Mouse (Mus musculus): Measurements from ENCODE around the gene Dram1. TPM values are rescaled to one million over a fixed set of nuclear protein-coding genes. Genes with fewer than 3 reads are reported as not detected.
A peak's percentile ranks its signal among the peaks of the same experiment; 100 is the strongest.

The Dram1 gene
- 1 to 10 TPM; 1.5 to 1.6 TPM for total RNA-seq (2021)
- long read RNA-seq, experiment 1, result 0 reads
- long read RNA-seq, experiment 2, partial matches to known transcripts, result 1 of 1 reads
- long read RNA-seq, experiment 2, other reads (novel, unspliced or antisense), result 0 of 1 reads

- peak; percentile 83 to 89 for DNase-seq (ENCODE audit: low spot score in 2 of 2)
These were observed at the start of gene Dram1, which contains the start of gene Gnptab for GRCm38 (mm10) chr10:88379013-88379885. TSS of gene Dram1 (minus strand) at chr10:88379080. TSS of gene Gnptab (plus strand) at chr10:88379132.

- no peak for DNase-seq (ENCODE audit: low spot score in 2 of 2)
These were observed 49.1 kb upstream of the Dram1 start for GRCm38 (mm10) chr10:88427998-88428397.

- DNase-seq (ENCODE audit: low spot score in 2 of 2), result no peak
These were observed 48.0 kb upstream of the Dram1 start for GRCm38 (mm10) chr10:88426896-88427295.

- DNase-seq (ENCODE audit: low spot score in 2 of 2), result peak; percentile 32 to 73
These were observed 47.4 kb upstream of the Dram1 start for GRCm38 (mm10) chr10:88426158-88426816.

- DNase-seq (ENCODE audit: low spot score in 2 of 2), result no peak
These were observed 42.0 kb upstream of the Dram1 start for GRCm38 (mm10) chr10:88420655-88421435.

GRCm38 (mm10) chr10:88420141-88420541 is 41.3 kb upstream of the Dram1 start:
- DNase-seq (ENCODE audit: low spot score in 2 of 2), result no peak

GRCm38 (mm10) chr10:88417686-88418085 is 38.8 kb upstream of the Dram1 start:
- DNase-seq (ENCODE audit: low spot score in 2 of 2), result no peak

GRCm38 (mm10) chr10:88412290-88412995 is 33.6 kb upstream of the Dram1 start:
- DNase-seq (ENCODE audit: low spot score in 2 of 2), result no peak

- no peak for DNase-seq (ENCODE audit: low spot score in 2 of 2)
These were observed 30.9 kb upstream of the Dram1 start for GRCm38 (mm10) chr10:88409751-88410150.

- DNase-seq (ENCODE audit: low spot score in 2 of 2), result no peak
These were observed 29.2 kb upstream of the Dram1 start for GRCm38 (mm10) chr10:88407875-88408631.

- DNase-seq (ENCODE audit: low spot score in 2 of 2), result no peak
These were observed 26.9 kb upstream of the Dram1 start for GRCm38 (mm10) chr10:88405812-88406211.

GRCm38 (mm10) chr10:88404220-88404619 is 25.3 kb upstream of the Dram1 start:
- no peak for DNase-seq (ENCODE audit: low spot score in 2 of 2)

GRCm38 (mm10) chr10:88403021-88403420 is 24.1 kb upstream of the Dram1 start:
- no peak for DNase-seq (ENCODE audit: low spot score in 2 of 2)

GRCm38 (mm10) chr10:88399271-88399670 is 20.4 kb upstream of the Dram1 start:
- no peak for DNase-seq (ENCODE audit: low spot score in 2 of 2)

- DNase-seq (ENCODE audit: low spot score in 2 of 2), result no peak
These were observed 19.9 kb upstream of the Dram1 start for GRCm38 (mm10) chr10:88398668-88399243.

- DNase-seq (ENCODE audit: low spot score in 2 of 2), result peak; percentile 56 to 76
These were observed 13.4 kb upstream of the Dram1 start for GRCm38 (mm10) chr10:88392181-88392847.

- DNase-seq (ENCODE audit: low spot score in 2 of 2), result no peak
These were observed 12.6 kb upstream of the Dram1 start for GRCm38 (mm10) chr10:88391495-88391894.

- DNase-seq (ENCODE audit: low spot score in 2 of 2), result no peak
These were observed 11.4 kb upstream of the Dram1 start for GRCm38 (mm10) chr10:88390096-88390790.

Data from layer of hippocampus, postnatal 14 days (tissue).